Mouse (Mus musculus) G1E (cell line): ENCODE results near the gene Ank3.

Experiments used
- CTCF ChIP-seq: IDR thresholded peaks from 2 replicates; pipeline ENCODE4 v1.5.1; 2012; ENCODE audit warnings: low read depth, low read length, inconsistent platforms, mixed read lengths
- GATA1 ChIP-seq: IDR thresholded peaks from 2 replicates; pipeline ENCODE4 v1.6.1; 2012; ENCODE audit warnings: borderline replicate concordance, low read length, inconsistent platforms, mixed read lengths
- GATA2 ChIP-seq: IDR thresholded peaks from 2 replicates; pipeline ENCODE4 v1.6.1; 2012; ENCODE audit warnings: low read depth, low read length, inconsistent platforms, borderline replicate concordance
- POLR2AphosphoS5 ChIP-seq: IDR thresholded peaks from 2 replicates; pipeline ENCODE4 v1.6.1; 2012; ENCODE audit warnings: low read depth, low read length, inconsistent platforms; ENCODE audit not compliant: insufficient replicate concordance
- TAL1 ChIP-seq: conservative IDR thresholded peaks from 2 replicates; pipeline ENCODE4 v1.6.1; 2012; ENCODE audit warnings: low read depth, low read length, inconsistent platforms, mixed read lengths

- TF ChIP-seq CTCF (no peak), GATA2 (no peak), TAL1 (no peak), POLR2AphosphoS5 (no peak), GATA1 (no peak)
Observed at GRCm38 (mm10) chr10:69915566-69915965, 517.0 kb downstream of the Ank3 start.
